Mouse (Mus musculus) right cerebral cortex, postnatal 10 days (tissue): ENCODE measurements around the gene Fbxw13.
"Not testable (repeated sequence)": the region's sequence is repeated elsewhere in the genome, so short reads cannot be mapped to it uniquely, and the experiment has no call there.

ENCODE experiments used
- DNase-seq, 2 experiments: peaks; one replicate each; pipeline ENCODE4 v3.0.0; 2021; ENCODE audit warnings: low spot score in 2 of 2

Fbxw13 gene

GRCm38 (mm10) chr9:109195875-109196274 lies at the start of gene Fbxw13:
Gene Fbxw13, minus strand, starts transcription at chr9:109195975.
- not testable (repeated sequence) for DNase-seq

DNA sequence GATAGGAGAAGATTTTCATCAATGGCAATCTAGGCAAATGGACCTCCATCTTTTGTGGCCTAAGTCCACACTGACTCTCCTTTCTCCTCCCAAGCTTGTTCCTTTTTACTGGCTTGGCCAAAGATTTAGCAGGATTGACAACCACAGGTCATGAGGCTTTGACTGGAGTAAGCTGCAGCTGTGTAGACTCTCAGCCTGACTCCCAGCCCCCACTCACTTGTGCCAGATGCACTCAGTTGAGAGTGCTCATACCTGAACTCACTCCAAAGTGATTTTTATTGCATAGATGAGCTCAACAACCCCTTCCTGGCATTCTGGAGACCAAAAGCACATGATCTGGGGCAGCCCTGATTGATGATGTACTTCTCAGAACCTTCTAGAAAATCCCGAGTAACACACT lies 38.9 kb upstream of the Fbxw13 start, which contains the start of gene Fbxw20:
Gene Fbxw20, minus strand, starts transcription at position 101 of the 400 bp plus-strand sequence.
- DNase-seq: no peak

GRCm38 (mm10) chr9:109218449-109218848 lies 22.7 kb upstream of the Fbxw13 start:
- no peak for DNase-seq

DNA sequence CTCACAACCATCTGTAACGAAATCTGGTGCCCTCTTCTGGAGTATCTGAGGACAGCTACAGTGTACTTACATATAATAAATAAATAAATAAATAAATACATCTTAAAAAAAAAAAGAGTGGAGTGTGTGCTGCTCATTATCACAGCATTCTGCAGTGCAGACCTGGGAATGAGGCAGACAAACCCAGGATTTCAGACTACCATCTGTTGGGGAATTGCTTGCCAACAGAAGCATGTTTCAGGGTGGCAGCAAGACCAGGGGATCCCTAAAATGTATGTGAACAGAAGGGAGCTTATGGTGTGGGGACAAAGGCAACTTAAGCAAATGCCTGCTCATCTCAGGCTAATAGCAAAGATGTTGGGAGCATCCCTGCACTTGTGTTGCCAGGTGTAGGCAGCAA lies 5.6 kb upstream of the Fbxw13 start:
- peak; percentile 20 to 32 for DNase-seq

DNA sequence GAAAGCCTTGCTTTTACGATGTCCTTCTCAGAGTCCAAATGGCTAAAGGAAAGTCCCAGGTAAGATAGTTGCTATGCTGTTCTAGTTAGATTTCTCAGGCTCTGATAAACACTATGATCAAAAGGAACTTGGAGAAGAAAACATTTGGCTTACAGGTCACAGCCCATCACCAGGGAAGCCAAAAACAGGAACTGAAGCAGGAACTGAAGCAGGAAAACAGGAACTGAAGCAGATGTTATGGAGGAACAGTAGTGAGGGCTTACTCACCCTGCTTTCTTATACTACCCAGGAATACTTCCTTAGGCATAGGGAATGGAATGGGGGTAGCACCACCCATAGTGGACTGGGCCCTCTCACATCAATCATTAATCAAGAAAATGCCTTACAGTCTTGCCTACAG lies 4.6 kb upstream of the Fbxw13 start:
- no peak for DNase-seq

DNA sequence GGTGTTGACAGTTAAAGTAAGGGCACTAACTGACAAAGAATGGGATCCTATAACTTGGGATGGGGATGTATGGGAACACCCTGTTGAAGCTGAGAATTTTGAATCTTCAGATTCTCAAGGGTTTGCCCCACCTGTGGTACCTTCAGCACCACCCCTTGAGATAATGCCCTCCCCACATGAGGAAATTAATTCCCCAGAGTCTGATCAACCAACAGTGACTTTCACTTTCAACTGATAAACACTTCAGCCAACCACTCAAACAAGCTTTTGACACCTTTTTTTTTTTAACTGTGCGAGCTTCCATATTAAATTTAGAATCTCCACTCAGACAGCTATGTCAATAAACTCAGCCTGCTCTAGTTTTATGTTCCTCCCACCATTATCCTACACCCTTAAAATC lies 3.6 kb upstream of the Fbxw13 start:
- no peak for DNase-seq

DNA sequence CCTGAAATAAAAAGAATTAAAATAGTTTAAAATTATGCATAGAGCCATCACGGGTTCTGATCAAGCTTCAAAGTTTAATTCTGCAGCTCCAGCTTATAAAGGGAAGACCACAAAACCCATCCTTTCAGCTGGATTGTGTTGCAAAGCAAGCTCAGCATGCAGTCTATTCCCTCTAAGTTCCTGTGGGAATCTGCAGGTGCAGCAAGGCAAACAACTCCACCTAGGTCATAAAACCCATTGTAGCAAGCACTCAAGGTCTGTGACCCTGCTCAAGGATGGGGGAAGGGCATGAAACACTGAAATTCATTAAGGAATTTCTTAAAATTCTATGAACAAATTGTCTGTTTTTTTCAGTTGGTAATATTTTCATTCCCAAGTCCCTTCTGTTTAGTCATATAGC lies 18.6 kb downstream of the Fbxw13 start:
- no peak for DNase-seq

DNA sequence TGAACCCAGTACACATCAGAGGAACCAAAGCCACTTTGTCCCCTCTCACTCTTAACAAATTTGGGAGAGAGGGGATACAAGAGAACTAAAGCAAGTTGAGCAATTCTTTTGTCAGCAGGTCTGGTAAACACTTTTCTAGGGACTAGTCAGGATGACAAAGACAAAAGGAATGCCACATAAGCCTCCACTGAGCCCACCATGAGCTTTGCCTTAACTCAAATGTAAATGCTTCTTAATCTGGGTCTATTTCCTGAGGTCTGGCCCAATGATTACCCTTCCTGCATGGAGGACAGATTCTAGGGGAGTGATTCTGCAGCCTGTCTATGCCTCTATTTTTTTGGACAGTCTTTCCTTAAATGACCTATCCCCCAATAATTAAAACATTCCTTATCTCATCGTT lies 19.5 kb downstream of the Fbxw13 start:
- DNase-seq: no peak

GRCm38 (mm10) chr9:109167316-109167715 lies 28.5 kb downstream of the Fbxw13 start:
- DNase-seq: no peak

- DNase-seq: no peak
These were observed 33.8 kb downstream of the Fbxw13 start, which contains the start of gene Fbxw21 for GRCm38 (mm10) chr9:109161941-109162340. Gene Fbxw21, minus strand, starts transcription at chr9:109162041.

GRCm38 (mm10) chr9:109140414-109140813 lies 55.4 kb downstream of the Fbxw13 start:
- not testable (repeated sequence) for DNase-seq

DNA sequence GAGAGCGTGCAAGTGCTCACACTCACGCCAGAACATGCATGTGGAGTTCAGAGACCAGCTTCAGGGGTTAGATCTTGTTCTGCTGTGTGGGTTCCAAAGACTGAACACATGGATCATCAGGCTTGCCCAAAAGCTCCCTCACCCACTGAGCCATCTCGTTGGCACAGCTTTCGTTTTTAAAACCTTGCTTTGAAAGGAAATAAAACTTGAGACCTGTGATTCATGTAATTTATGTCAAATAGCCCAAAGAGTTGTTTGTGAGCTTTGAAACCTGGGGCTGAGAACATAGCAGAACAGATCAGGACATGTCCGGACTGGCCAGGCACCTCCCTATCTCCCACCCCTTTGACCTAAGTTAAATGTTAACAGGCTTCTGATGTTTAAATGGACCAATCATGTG lies 65.7 kb downstream of the Fbxw13 start:
- no peak for DNase-seq
